Mouse (Mus musculus): ENCODE data around the gene Rbm3. TPM values are rescaled to one million over a fixed set of nuclear protein-coding genes. Genes with fewer than 3 reads are reported as not detected.
"Not testable (repeated sequence)": the region's sequence is repeated elsewhere in the genome, so short reads cannot be mapped to it uniquely, and the experiment has no call there.

Rbm3 gene
- polyA plus RNA-seq, 1 experiment from 2014 or later, result 326 TPM

- Histone ChIP-seq H3K4me3 (no peak overlapping the region), H3K27me3 (replicated peaks) (no peaks in the 10 kb centered on the region), H3K27ac (ENCODE audit: poor library complexity, severe bottlenecking) (no peak overlapping the region), H3K4me1 (replicated peaks) (no peaks in the 10 kb centered on the region), H3K9ac (no peak overlapping the region), H3K9me3 (replicated peaks) (0 out of 2 replicates have a peak, but pooled peaks cover 2% of the 10 kb centered on the region), H3K4me2 (no peak overlapping the region), H3K36me3 (peaks cover 54% of the 10 kb centered on the region)
- 73% methylated on average over 7 of the region's 7 CpGs for WGBS
- no peak for ATAC-seq (ENCODE audit: insufficient number of reproducible peaks, low FRiP score)
These were observed 20.4 kb downstream of the Rbm3 start for GRCm38 (mm10) chrX:8125235-8125634.

- no peak overlapping the region for H3K9ac ChIP-seq
- H3K27ac ChIP-seq (ENCODE audit: poor library complexity, severe bottlenecking), result no peak overlapping the region
- no peak overlapping the region for H3K4me2 ChIP-seq
- H3K4me3 ChIP-seq, result no peak overlapping the region
- H3K4me1 ChIP-seq (replicated peaks), result no peaks in the 10 kb centered on the region
- WGBS, result 74% methylated on average over 6 of the region's 6 CpGs
- no peaks in the 10 kb centered on the region for H3K27me3 ChIP-seq (replicated peaks)
- no peak for ATAC-seq (ENCODE audit: insufficient number of reproducible peaks, low FRiP score)
- H3K9me3 ChIP-seq (replicated peaks), result peaks cover 9% of the 10 kb centered on the region; the same call in 1 of the 2 replicates
- peaks cover 41% of the 10 kb centered on the region for H3K36me3 ChIP-seq
These were observed 21.7 kb downstream of the Rbm3 start for GRCm38 (mm10) chrX:8123821-8124470.

DNA sequence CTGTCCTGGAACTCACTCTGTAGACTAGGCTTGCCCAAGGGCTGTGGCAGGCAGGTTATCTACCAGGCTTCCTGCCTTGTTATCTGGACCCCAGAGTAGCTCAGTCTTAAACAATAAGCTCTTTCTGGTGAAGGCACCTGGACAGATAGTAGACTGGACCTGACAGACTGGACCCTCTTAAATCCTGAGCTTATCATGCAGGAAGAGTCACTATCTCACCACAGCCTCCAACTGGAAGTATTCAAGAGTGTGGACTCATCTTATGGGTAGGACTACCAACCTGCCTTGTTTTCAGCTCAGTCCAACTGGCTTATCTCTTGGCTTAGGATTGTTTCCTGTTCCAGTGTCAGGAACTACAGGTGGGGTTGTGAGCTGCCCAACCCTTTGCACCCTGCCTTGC lies 28.4 kb downstream of the Rbm3 start:
- H3K4me2 ChIP-seq, result no peak overlapping the region
- H3K4me3 ChIP-seq, result no peak overlapping the region
- no peaks in the 10 kb centered on the region for H3K4me1 ChIP-seq (replicated peaks)
- H3K36me3 ChIP-seq, result no peaks in the 10 kb centered on the region
- peaks cover 6% of the 10 kb centered on the region; the same call in 1 of the 2 replicates for H3K9me3 ChIP-seq (replicated peaks)
- no peaks in the 10 kb centered on the region for H3K27me3 ChIP-seq (replicated peaks)
- no peak overlapping the region for H3K9ac ChIP-seq
- ATAC-seq (ENCODE audit: insufficient number of reproducible peaks, low FRiP score), result no peak
- H3K27ac ChIP-seq (ENCODE audit: poor library complexity, severe bottlenecking), result no peak overlapping the region

- no peak for ATAC-seq (ENCODE audit: insufficient number of reproducible peaks, low FRiP score)
- no peaks in the 10 kb centered on the region for H3K27me3 ChIP-seq (replicated peaks)
- H3K4me3 ChIP-seq, result no peak overlapping the region
- H3K4me2 ChIP-seq, result no peak overlapping the region
- H3K36me3 ChIP-seq, result no peaks in the 10 kb centered on the region
- H3K27ac ChIP-seq (ENCODE audit: poor library complexity, severe bottlenecking), result no peak overlapping the region
- 71% methylated on average over 4 of the region's 4 CpGs for WGBS
- H3K9me3 ChIP-seq (replicated peaks), result peaks cover 6% of the 10 kb centered on the region; the same call in 1 of the 2 replicates
- H3K4me1 ChIP-seq (replicated peaks), result no peaks in the 10 kb centered on the region
- no peak overlapping the region for H3K9ac ChIP-seq
These were observed 30.4 kb downstream of the Rbm3 start for GRCm38 (mm10) chrX:8115275-8115674.

GRCm38 (mm10) chrX:8105019-8105418 lies 40.7 kb downstream of the Rbm3 start:
- Histone ChIP-seq H3K27ac (ENCODE audit: poor library complexity, severe bottlenecking) (no peak overlapping the region), H3K9ac (no peak overlapping the region), H3K27me3 (replicated peaks) (no peaks in the 10 kb centered on the region), H3K4me1 (replicated peaks) (peaks cover 7% of the 10 kb centered on the region), H3K36me3 (no peaks in the 10 kb centered on the region), H3K4me2 (no peak overlapping the region), H3K9me3 (replicated peaks) (no peaks in the 10 kb centered on the region), H3K4me3 (no peak overlapping the region)
- ATAC-seq (ENCODE audit: insufficient number of reproducible peaks, low FRiP score), result no peak
- WGBS, result 88% methylated on average over 3 of the region's 3 CpGs

DNA sequence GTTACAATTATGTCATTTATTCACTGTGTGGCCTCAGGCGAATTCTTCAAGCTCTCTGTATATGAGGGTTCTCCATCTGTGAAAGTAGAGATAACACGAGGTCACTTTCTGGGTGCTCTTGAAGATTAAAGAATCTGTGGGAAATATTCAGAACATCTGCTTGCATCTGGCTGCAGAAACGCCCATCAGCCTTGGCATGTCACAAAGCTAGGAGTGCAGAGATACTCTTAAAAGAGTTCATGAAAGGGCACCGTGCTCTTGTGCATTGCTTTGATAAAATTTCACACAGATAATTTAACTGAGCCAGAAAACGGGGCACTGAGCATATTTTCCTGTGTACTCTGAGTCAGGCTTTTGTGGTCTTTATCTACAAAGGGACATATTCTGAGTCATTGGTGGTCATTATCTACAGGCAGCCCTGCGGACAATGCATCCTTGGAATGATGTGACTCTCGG lies 43.4 kb downstream of the Rbm3 start:
- WGBS, result 43% methylated on average over 7 of the region's 7 CpGs
- Histone ChIP-seq H3K4me1 (replicated peaks) (peaks cover 7% of the 10 kb centered on the region), H3K4me2 (no peak overlapping the region), H3K9me3 (replicated peaks) (no peaks in the 10 kb centered on the region), H3K4me3 (no peak overlapping the region), H3K36me3 (no peaks in the 10 kb centered on the region), H3K27me3 (replicated peaks) (no peaks in the 10 kb centered on the region), H3K27ac (ENCODE audit: poor library complexity, severe bottlenecking) (no peak overlapping the region), H3K9ac (no peak overlapping the region)
- ATAC-seq (ENCODE audit: insufficient number of reproducible peaks, low FRiP score), result peak; percentile 80

DNA sequence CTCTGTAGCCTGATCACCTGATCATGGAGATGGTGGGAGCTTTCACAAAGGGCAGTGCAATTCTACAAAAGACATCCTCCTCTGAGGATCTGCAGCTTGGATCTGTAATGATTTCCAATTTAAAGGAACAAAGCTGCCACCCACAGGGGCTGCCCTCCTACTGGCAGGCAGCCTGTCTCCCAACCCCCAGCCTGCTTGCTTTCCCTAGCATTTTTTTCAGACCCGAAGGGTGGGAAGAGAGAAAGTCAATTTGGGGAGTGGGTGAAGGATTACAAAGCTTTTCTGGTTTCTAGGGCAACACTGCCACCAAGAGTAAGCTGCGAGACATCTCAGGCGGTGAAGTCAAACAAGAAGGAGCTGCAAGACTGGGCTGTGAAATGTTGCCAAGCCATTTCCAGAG lies 44.7 kb downstream of the Rbm3 start:
- Histone ChIP-seq H3K36me3 (no peaks in the 10 kb centered on the region), H3K4me2 (no peak overlapping the region), H3K27ac (ENCODE audit: poor library complexity, severe bottlenecking) (no peak overlapping the region), H3K4me1 (replicated peaks) (peaks cover 7% of the 10 kb centered on the region), H3K27me3 (replicated peaks) (no peaks in the 10 kb centered on the region), H3K4me3 (no peak overlapping the region), H3K9ac (no peak overlapping the region), H3K9me3 (replicated peaks) (no peaks in the 10 kb centered on the region)
- WGBS, result 23% methylated on average over 3 of the region's 3 CpGs
- no peak for ATAC-seq (ENCODE audit: insufficient number of reproducible peaks, low FRiP score)

- Histone ChIP-seq H3K27ac (ENCODE audit: poor library complexity, severe bottlenecking) (no peak overlapping the region), H3K4me3 (no peak overlapping the region), H3K27me3 (replicated peaks) (no peaks in the 10 kb centered on the region), H3K36me3 (no peaks in the 10 kb centered on the region), H3K4me1 (replicated peaks) (peaks cover 7% of the 10 kb centered on the region), H3K9me3 (replicated peaks) (no peaks in the 10 kb centered on the region), H3K9ac (no peak overlapping the region), H3K4me2 (no peak overlapping the region)
- no peak for ATAC-seq (ENCODE audit: insufficient number of reproducible peaks, low FRiP score)
- 56% methylated on average over 4 of the region's 4 CpGs for WGBS
These were observed 46.2 kb downstream of the Rbm3 start for GRCm38 (mm10) chrX:8099435-8099834.

DNA sequence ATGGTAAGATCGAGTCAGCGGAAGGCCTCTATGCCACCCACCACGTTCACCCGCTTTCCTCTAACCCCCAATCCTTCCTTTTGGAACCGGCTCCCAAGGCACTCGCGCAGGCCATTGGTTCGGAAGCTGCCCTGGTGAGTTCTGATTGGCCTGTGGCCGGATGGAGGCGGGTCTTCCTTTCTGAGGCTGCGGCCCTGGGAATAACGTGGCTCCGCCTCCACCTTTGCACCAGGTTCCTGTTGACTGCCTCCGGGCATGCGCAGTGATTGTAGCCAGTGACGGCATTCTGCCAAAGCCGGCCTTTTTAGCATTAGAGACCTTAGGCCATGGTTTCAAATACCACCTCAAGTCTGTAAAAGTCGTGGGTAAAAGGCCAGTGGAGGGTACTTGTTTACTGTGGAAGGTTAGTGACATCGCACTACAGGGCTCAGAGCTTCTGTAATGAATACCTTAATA lies 48.9 kb downstream of the Rbm3 start:
- H3K9me3 ChIP-seq (replicated peaks), result no peaks in the 10 kb centered on the region
- no peaks in the 10 kb centered on the region for H3K36me3 ChIP-seq
- H3K27me3 ChIP-seq (replicated peaks), result no peaks in the 10 kb centered on the region
- H3K9ac ChIP-seq, result no peak overlapping the region
- no peak overlapping the region for H3K27ac ChIP-seq (ENCODE audit: poor library complexity, severe bottlenecking)
- peak overlapping the region; percentile 58 for H3K4me2 ChIP-seq
- peak overlapping the region; percentile 32 for H3K4me3 ChIP-seq
- ATAC-seq (ENCODE audit: insufficient number of reproducible peaks, low FRiP score), result peak; percentile 96
- H3K4me1 ChIP-seq (replicated peaks), result peaks cover 7% of the 10 kb centered on the region
- 17% methylated on average over 19 of the region's 19 CpGs for WGBS

DNA sequence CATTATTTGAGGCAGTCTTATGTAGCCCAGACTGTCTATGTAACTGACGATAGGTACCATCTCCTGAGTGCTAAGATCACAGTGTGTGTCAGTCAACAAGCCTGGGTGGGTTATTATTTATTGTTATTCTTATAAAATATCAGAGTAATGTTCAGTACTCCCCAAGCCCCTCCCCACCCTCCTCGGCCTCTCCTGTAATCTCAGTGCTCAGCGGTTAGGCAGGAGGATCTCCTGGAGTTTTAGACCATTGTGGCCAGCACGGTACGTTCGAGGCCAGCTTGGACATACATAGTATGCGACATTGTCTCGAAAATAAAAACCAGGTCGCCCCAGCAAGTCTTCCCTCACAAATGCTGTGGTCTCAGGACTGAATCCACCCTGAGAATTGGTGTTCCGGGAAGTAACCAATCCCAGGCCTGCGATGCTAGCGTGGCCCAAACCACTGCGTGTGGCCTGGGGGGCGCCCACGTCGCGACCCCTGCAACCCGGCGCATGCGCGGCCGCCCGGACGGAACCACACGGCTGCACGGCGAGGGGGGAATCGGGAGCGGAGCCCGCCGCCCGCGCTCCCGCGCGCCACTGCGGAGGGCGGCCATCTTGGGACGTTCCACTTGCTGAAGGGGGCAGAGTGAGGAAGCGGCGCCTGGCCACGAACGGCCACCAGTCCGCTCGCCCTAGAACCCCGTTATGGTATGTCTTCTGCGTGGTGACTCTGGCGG lies 49.5 kb downstream of the Rbm3 start:
- Histone ChIP-seq H3K4me2 (peak overlapping the region; percentile 51), H3K4me3 (peak overlapping the region; percentile 37)
- peak; percentile 93 for ATAC-seq (ENCODE audit: insufficient number of reproducible peaks, low FRiP score)
- H3K4me1 ChIP-seq (replicated peaks); H3K27ac ChIP-seq (ENCODE audit: poor library complexity, severe bottlenecking); H3K9me3 ChIP-seq (replicated peaks); H3K27me3 ChIP-seq (replicated peaks); H3K36me3 ChIP-seq; H3K9ac ChIP-seq: not testable (repeated sequence)
- WGBS, result 23% methylated on average over 21 of the region's 48 CpGs

DNA sequence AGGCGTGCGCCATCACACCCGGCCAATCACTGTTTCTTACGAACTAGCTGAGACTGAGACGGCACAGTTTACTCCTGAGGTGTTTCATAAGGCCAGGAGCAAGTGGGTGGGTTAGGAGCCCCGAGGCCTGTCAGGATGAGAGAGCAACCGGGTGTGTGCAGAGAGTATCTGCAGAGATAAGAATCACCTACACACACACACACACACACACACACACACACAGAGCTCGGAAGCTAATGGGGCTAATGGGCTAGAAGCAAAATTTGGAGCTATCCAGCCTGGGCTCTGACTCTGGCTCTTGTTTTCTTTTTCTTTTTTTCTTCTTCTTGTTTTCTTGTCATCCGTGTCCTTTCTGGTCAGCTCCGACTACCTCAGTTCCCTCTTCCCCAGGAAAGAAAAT lies 50.1 kb downstream of the Rbm3 start:
- no peaks in the 10 kb centered on the region for H3K36me3 ChIP-seq
- H3K4me3 ChIP-seq, result peak overlapping the region; percentile 37
- H3K4me2 ChIP-seq, result peak overlapping the region; percentile 51
- H3K27ac ChIP-seq (ENCODE audit: poor library complexity, severe bottlenecking), result no peak overlapping the region
- 77% methylated on average over 10 of the region's 10 CpGs for WGBS
- ATAC-seq (ENCODE audit: insufficient number of reproducible peaks, low FRiP score), result no peak
- peaks cover under 1% of the 10 kb centered on the region for H3K4me1 ChIP-seq (replicated peaks)
- H3K27me3 ChIP-seq (replicated peaks), result no peaks in the 10 kb centered on the region
- no peaks in the 10 kb centered on the region for H3K9me3 ChIP-seq (replicated peaks)
- H3K9ac ChIP-seq, result no peak overlapping the region
